Mouse (Mus musculus) midbrain, embryonic 16.5 days (tissue): Measurements from ENCODE around the gene Kif4. TPM values are rescaled to one million over a fixed set of nuclear protein-coding genes. Genes with fewer than 3 reads are reported as not detected.

ENCODE experiments used
- ATAC-seq: fragments of 200-750 bp; cut with Nextera tagmentation; 2 replicates; pipeline ENCODE4 v1.8.0; 2017; ENCODE audit warnings: moderate TSS enrichment
- H3K27ac ChIP-seq: fragments of 300-500 bp; sonication (generic); 2 replicates; pipeline ENCODE4 v1.5.1; 2014; ENCODE audit warnings: mild to moderate bottlenecking, low read length, mixed read lengths
- H3K27me3 ChIP-seq: fragments of 300-500 bp; sonication (generic); 2 replicates; pipeline ENCODE4 v1.6.1; 2014; ENCODE audit warnings: low read depth, low read length, mixed read lengths; ENCODE audit not compliant: control insufficient read depth, insufficient read depth
- H3K36me3 ChIP-seq: fragments of 300-500 bp; sonication (generic); 2 replicates; pipeline ENCODE4 v1.6.1; 2014; ENCODE audit warnings: mild to moderate bottlenecking, low read length, moderate library complexity, mixed read lengths; ENCODE audit not compliant: control insufficient read depth, insufficient read depth
- H3K4me1 ChIP-seq: fragments of 300-500 bp; sonication (generic); 2 replicates; pipeline ENCODE4 v1.6.1; 2014; ENCODE audit warnings: mild to moderate bottlenecking, low read length, mixed read lengths; ENCODE audit not compliant: control insufficient read depth, insufficient read depth
- H3K4me2 ChIP-seq: fragments of 300-500 bp; sonication (generic); 2 replicates; pipeline ENCODE4 v1.6.1; 2014; ENCODE audit warnings: mild to moderate bottlenecking, low read length, mixed read lengths
- H3K4me3 ChIP-seq: fragments of 300-500 bp; sonication (generic); 2 replicates; pipeline ENCODE4 v1.5.1; 2014; ENCODE audit warnings: low read depth, mild to moderate bottlenecking, low read length, moderate library complexity, mixed read lengths
- H3K9ac ChIP-seq: fragments of 300-500 bp; sonication (generic); 2 replicates; pipeline ENCODE4 v1.6.1; 2014; ENCODE audit warnings: low read depth, low read length, mixed read lengths
- H3K9me3 ChIP-seq: fragments of 300-500 bp; sonication (generic); replicated peaks from 2 replicates; pipeline ENCODE4 v1.6.1; 2014; ENCODE audit warnings: mild to moderate bottlenecking, low read length, mixed read lengths; ENCODE audit not compliant: control insufficient read depth, poor library complexity, severe bottlenecking
- WGBS: fragments of 180-500 bp; shearing (Covaris S2); extraction: QIAGEN DNeasy Blood & Tissue Kit; methylation state at CpG from one replicate; pipeline ENCODE4 v1.1.7; 2014; 5-methylcytosine and 5-hydroxymethylcytosine counted together
- polyA plus RNA-seq: library from polyadenylated mRNA; unstranded; fragments of >200 nt; fragmentation: Nextera tagmentation; extraction: Ambion mirVana; gene quantifications from 2 replicates; pipeline ENCODE4 v1.2.1, GENCODE M21; 2015

The Kif4 gene
- polyA plus RNA-seq, result 2.8 and 4.4 TPM in 2 replicates

GRCm38 (mm10) chrX:100625546-100625801 is at the start of gene Kif4:
Gene Kif4, plus strand, starts transcription at chrX:100625737.
- Histone ChIP-seq H3K9ac (peak within 1 kb of the TSS; percentile 55; the same call in 1 of the 2 replicates), H3K9me3 (no peaks in the 10 kb centered on the region), H3K27ac (0 out of 2 replicates have a peak within 1 kb of the TSS, but pooled peaks have one; percentile 46), H3K4me2 (peak within 1 kb of the TSS; percentile 78), H3K4me1 (peaks cover 8% of the 10 kb centered on the region; the same call in 1 of the 2 replicates), H3K27me3 (no peaks in the 10 kb centered on the region), H3K4me3 (peak within 1 kb of the TSS; percentile 53), H3K36me3 (no peaks in the 10 kb centered on the region)
- 14% methylated on average over 3 of the region's 3 CpGs for WGBS
- no peak; the same call in 1 of the 2 replicates for ATAC-seq

- Histone ChIP-seq H3K9me3 (no peaks in the 10 kb centered on the region), H3K36me3 (no peaks in the 10 kb centered on the region), H3K27me3 (peaks cover 8% of the 10 kb centered on the region; the same call in 1 of the 2 replicates), H3K9ac (no peak within 1 kb of the TSS), H3K4me1 (no peaks in the 10 kb centered on the region), H3K27ac (no peak within 1 kb of the TSS), H3K4me3 (no peak within 1 kb of the TSS), H3K4me2 (no peak within 1 kb of the TSS)
- 61% methylated on average over 4 of the region's 4 CpGs for WGBS
- no peak for ATAC-seq
Observed at GRCm38 (mm10) chrX:100594791-100595190, 30.7 kb upstream of the Kif4 start, which contains the start of gene P2ry4. Gene P2ry4, minus strand, starts transcription at chrX:100594869.

- Histone ChIP-seq H3K9me3 (no peaks in the 10 kb centered on the region), H3K9ac (no peak overlapping the region), H3K4me3 (no peak overlapping the region), H3K4me1 (no peaks in the 10 kb centered on the region), H3K27me3 (peaks cover 8% of the 10 kb centered on the region; the same call in 1 of the 2 replicates), H3K4me2 (no peak overlapping the region), H3K36me3 (no peaks in the 10 kb centered on the region), H3K27ac (no peak overlapping the region)
- 0 out of 2 replicates have a peak, but pooled peaks have one; percentile 21 for ATAC-seq
- WGBS, result 18% methylated on average over 5 of the region's 5 CpGs
Observed at GRCm38 (mm10) chrX:100597439-100597838, 28.1 kb upstream of the Kif4 start.

- Histone ChIP-seq H3K4me3 (no peak overlapping the region), H3K9ac (no peak overlapping the region), H3K36me3 (no peaks in the 10 kb centered on the region), H3K4me2 (no peak overlapping the region), H3K4me1 (no peaks in the 10 kb centered on the region), H3K9me3 (no peaks in the 10 kb centered on the region), H3K27ac (no peak overlapping the region), H3K27me3 (peaks cover 5% of the 10 kb centered on the region; the same call in 1 of the 2 replicates)
- 66% methylated on average over 4 of the region's 4 CpGs for WGBS
- ATAC-seq, result no peak
Observed at GRCm38 (mm10) chrX:100599755-100600154, 25.8 kb upstream of the Kif4 start.

- ATAC-seq, result no peak
- H3K27me3 ChIP-seq, result no peaks in the 10 kb centered on the region; the same call in 1 of the 2 replicates
- H3K4me2 ChIP-seq, result no peak within 1 kb of the TSS
- H3K9ac ChIP-seq, result no peak within 1 kb of the TSS
- no peaks in the 10 kb centered on the region for H3K9me3 ChIP-seq
- H3K4me1 ChIP-seq, result no peaks in the 10 kb centered on the region
- no peaks in the 10 kb centered on the region for H3K36me3 ChIP-seq
- 24% methylated on average over 1 of the region's 1 CpGs for WGBS
- no peak within 1 kb of the TSS for H3K27ac ChIP-seq
- no peak within 1 kb of the TSS for H3K4me3 ChIP-seq
Observed at GRCm38 (mm10) chrX:100605314-100605713, 20.2 kb upstream of the Kif4 start, which contains the start of gene Arr3. Gene Arr3, plus strand, starts transcription at chrX:100605497.

- 73% methylated on average over 3 of the region's 3 CpGs for WGBS
- H3K9ac ChIP-seq, result no peak overlapping the region
- no peak; the same call in 1 of the 2 replicates for ATAC-seq
- H3K4me2 ChIP-seq, result no peak overlapping the region
- no peaks in the 10 kb centered on the region for H3K36me3 ChIP-seq
- no peaks in the 10 kb centered on the region for H3K9me3 ChIP-seq
- no peak overlapping the region for H3K4me3 ChIP-seq
- H3K27me3 ChIP-seq, result no peaks in the 10 kb centered on the region; the same call in 1 of the 2 replicates
- no peaks in the 10 kb centered on the region for H3K4me1 ChIP-seq
- no peak overlapping the region for H3K27ac ChIP-seq
Observed at GRCm38 (mm10) chrX:100618488-100618887, 7.0 kb upstream of the Kif4 start.

GRCm38 (mm10) chrX:100621366-100621765 is 4.2 kb upstream of the Kif4 start:
- H3K4me1 ChIP-seq, result peaks cover 5% of the 10 kb centered on the region; the same call in 1 of the 2 replicates
- H3K9ac ChIP-seq, result no peak overlapping the region
- no peaks in the 10 kb centered on the region for H3K9me3 ChIP-seq
- 76% methylated on average over 2 of the region's 2 CpGs for WGBS
- no peaks in the 10 kb centered on the region for H3K36me3 ChIP-seq
- H3K27me3 ChIP-seq, result no peaks in the 10 kb centered on the region; the same call in 1 of the 2 replicates
- H3K4me3 ChIP-seq, result no peak overlapping the region
- H3K4me2 ChIP-seq, result no peak overlapping the region
- ATAC-seq, result no peak
- no peak overlapping the region for H3K27ac ChIP-seq

- ATAC-seq, result no peak
- peaks cover 8% of the 10 kb centered on the region; the same call in 1 of the 2 replicates for H3K4me1 ChIP-seq
- 90% methylated on average over 4 of the region's 4 CpGs for WGBS
Observed at GRCm38 (mm10) chrX:100624242-100624641, 1.3 kb upstream of the Kif4 start.

GRCm38 (mm10) chrX:100625146-100625545 is 391 bp upstream of the Kif4 start:
- 39% methylated on average over 7 of the region's 7 CpGs for WGBS
- 0 out of 2 replicates have a peak, but pooled peaks have one; percentile 7 for ATAC-seq
- Histone ChIP-seq H3K9me3 (no peaks in the 10 kb centered on the region), H3K27ac (no peak overlapping the region), H3K9ac (0 out of 2 replicates have a peak overlapping the region, but pooled peaks have one; percentile 55), H3K4me1 (peaks cover 8% of the 10 kb centered on the region; the same call in 1 of the 2 replicates), H3K4me2 (peak overlapping the region; percentile 62), H3K27me3 (no peaks in the 10 kb centered on the region), H3K36me3 (no peaks in the 10 kb centered on the region), H3K4me3 (peak overlapping the region; percentile 53)

More at GRCm38 (mm10) chrX:100624242-100624641, 1.3 kb upstream of the Kif4 start:
- H3K27me3 ChIP-seq, result no peaks in the 10 kb centered on the region
- no peak overlapping the region for H3K4me2 ChIP-seq
- H3K27ac ChIP-seq, result no peak overlapping the region
- H3K9ac ChIP-seq, result no peak overlapping the region
- no peaks in the 10 kb centered on the region for H3K9me3 ChIP-seq
- no peak overlapping the region for H3K4me3 ChIP-seq
- H3K36me3 ChIP-seq, result no peaks in the 10 kb centered on the region
